Mouse (Mus musculus) ES-Bruce4 (cell line): ENCODE results near the gene Psma7. TPM values are rescaled to one million over a fixed set of nuclear protein-coding genes. Genes with fewer than 3 reads are reported as not detected.

ENCODE experiments used
- H3K27ac ChIP-seq: 2 replicates; pipeline ENCODE4 v1.5.1; 2012; ENCODE audit warnings: low read length, inconsistent platforms; ENCODE audit not compliant: insufficient read depth
- H3K27me3 ChIP-seq: 2 replicates; pipeline ENCODE4 v1.6.1; 2012; ENCODE audit warnings: mild to moderate bottlenecking, low read length, inconsistent platforms; ENCODE audit not compliant: control insufficient read depth, poor library complexity, insufficient read depth, severe bottlenecking
- H3K36me3 ChIP-seq: 2 replicates; pipeline ENCODE4 v1.6.1; 2012; ENCODE audit warnings: inconsistent platforms, mild to moderate bottlenecking, low read length, moderate library complexity; ENCODE audit not compliant: control insufficient read depth, poor library complexity, insufficient read depth, severe bottlenecking
- H3K4me1 ChIP-seq: one replicate; pipeline ENCODE4 v1.8.1; 2011; ENCODE audit warnings: low read length; ENCODE audit not compliant: control insufficient read depth, insufficient read depth
- H3K4me3 ChIP-seq: 2 replicates; pipeline ENCODE4 v1.5.1; 2011; ENCODE audit warnings: low read depth, mild to moderate bottlenecking, low read length
- H3K9ac ChIP-seq: 2 replicates; pipeline ENCODE4 v1.6.1; 2012; ENCODE audit warnings: low read depth, mild to moderate bottlenecking, inconsistent platforms; ENCODE audit not compliant: poor library complexity, severe bottlenecking
- H3K9me3 ChIP-seq: replicated peaks from 2 replicates; pipeline ENCODE4 v1.6.1; 2012; ENCODE audit warnings: mild to moderate bottlenecking, low read length, inconsistent platforms; ENCODE audit not compliant: control insufficient read depth, poor library complexity, insufficient read depth, severe bottlenecking
- CTCF ChIP-seq: IDR thresholded peaks from one replicate; pipeline ENCODE4 v1.8.1; 2011; ENCODE audit warnings: low read depth, low read length
- EP300 ChIP-seq: IDR thresholded peaks from 2 replicates; pipeline ENCODE4 v1.6.1; 2011; ENCODE audit warnings: low read depth, low read length; ENCODE audit not compliant: insufficient read depth
- POLR2A ChIP-seq: IDR thresholded peaks from one replicate; pipeline ENCODE4 v1.8.1; 2011; ENCODE audit warnings: low read length; ENCODE audit not compliant: insufficient read depth
- polyA plus RNA-seq: library from polyadenylated mRNA; stranded (reverse); fragments of >200 nt; gene quantifications from 2 replicates; pipeline ENCODE4 v1.2.4, GENCODE M21; 2011; ENCODE audit warnings: low read depth; ENCODE audit not compliant: missing spikeins, insufficient read depth, insufficient read length

Gene Psma7
- polyA plus RNA-seq, 1 experiment, result 257 TPM

GRCm38 (mm10) chr2:180069770-180070480 is 27.7 kb upstream of the Psma7 start:
- Histone ChIP-seq H3K27me3 (no peaks in the 10 kb centered on the region), H3K36me3 (0 out of 2 replicates have a peak, but pooled peaks cover 2% of the 10 kb centered on the region), H3K9ac (peak overlapping the region; percentile 84), H3K9me3 (no peaks in the 10 kb centered on the region), H3K4me1 (no peaks in the 10 kb centered on the region), H3K27ac (no peak overlapping the region), H3K4me3 (peak overlapping the region; percentile 99)
- TF ChIP-seq CTCF (no peak), EP300 (no peak), POLR2A (no peak)

GRCm38 (mm10) chr2:180063338-180064131 is 21.3 kb upstream of the Psma7 start:
- no peaks in the 10 kb centered on the region for H3K9me3 ChIP-seq
- H3K9ac ChIP-seq, result no peak overlapping the region
- no peaks in the 10 kb centered on the region for H3K4me1 ChIP-seq
- TF ChIP-seq POLR2A, result no peak
- no peak for TF ChIP-seq CTCF
- TF ChIP-seq EP300, result no peak
- no peak overlapping the region for H3K4me3 ChIP-seq
- H3K27me3 ChIP-seq, result no peaks in the 10 kb centered on the region
- H3K27ac ChIP-seq, result no peak overlapping the region
- H3K36me3 ChIP-seq, result peaks cover 7% of the 10 kb centered on the region; the same call in 1 of the 2 replicates

- Histone ChIP-seq H3K4me3 (no peak overlapping the region), H3K4me1 (no peaks in the 10 kb centered on the region), H3K36me3 (no peaks in the 10 kb centered on the region), H3K9ac (no peak overlapping the region), H3K9me3 (no peaks in the 10 kb centered on the region), H3K27ac (no peak overlapping the region), H3K27me3 (no peaks in the 10 kb centered on the region)
- no peak for TF ChIP-seq CTCF
Observed at GRCm38 (mm10) chr2:180053001-180053400, 10.8 kb upstream of the Psma7 start.

- H3K27ac ChIP-seq, result no peak overlapping the region
- no peaks in the 10 kb centered on the region for H3K36me3 ChIP-seq
- no peaks in the 10 kb centered on the region for H3K27me3 ChIP-seq
- TF ChIP-seq EP300 (no peak), POLR2A (no peak), CTCF (peak; percentile 51)
- H3K4me1 ChIP-seq, result no peaks in the 10 kb centered on the region
- H3K9ac ChIP-seq, result no peak overlapping the region
- no peak overlapping the region for H3K4me3 ChIP-seq
- no peaks in the 10 kb centered on the region for H3K9me3 ChIP-seq
Observed at GRCm38 (mm10) chr2:180051986-180052733, 9.9 kb upstream of the Psma7 start.

GRCm38 (mm10) chr2:180050986-180051385 is 8.8 kb upstream of the Psma7 start:
- Histone ChIP-seq H3K9me3 (no peaks in the 10 kb centered on the region), H3K9ac (no peak overlapping the region), H3K36me3 (no peaks in the 10 kb centered on the region), H3K4me1 (no peaks in the 10 kb centered on the region), H3K27me3 (no peaks in the 10 kb centered on the region), H3K4me3 (no peak overlapping the region), H3K27ac (no peak overlapping the region)
- TF ChIP-seq CTCF (peak; percentile 92), EP300 (no peak)
